Comparison of ENCODE assay signal across 8 mouse cellular contexts in genomic region chr11:75012997-75013694, GRCm38 (mm10).
DNase-seq lines count a peak whose midpoint lies in the region; TF ChIP-seq lines count a peak whose summit lies in the region.

No protein-coding gene starts in this region.

- no peaks in the 10 kb centered on the region for H3K9me3 ChIP-seq in ES-Bruce4 (replicated peaks; ENCODE audit: control insufficient read depth, insufficient read depth, low read length, poor library complexity, severe bottlenecking)

- no peak overlapping the region for H3K9ac ChIP-seq in ES-Bruce4 (ENCODE audit: low read depth, poor library complexity, severe bottlenecking)

- no peak for TF ChIP-seq POLR2A in ES-Bruce4 (IDR thresholded peaks at IDR 0.05; ENCODE audit: insufficient read depth, low read length)

- TF ChIP-seq CTCF in ES-Bruce4 (IDR thresholded peaks at IDR 0.05; ENCODE audit: low read depth, low read length), result no peak
- 0 out of 2 replicates have a peak, but pooled peaks have one; percentile 8 for TF ChIP-seq CTCF in layer of hippocampus, adult 2 months (conservative IDR thresholded peaks at IDR 0.05)

- no peaks in the 10 kb centered on the region for H3K27me3 ChIP-seq in ES-Bruce4 (ENCODE audit: control insufficient read depth, insufficient read depth, low read length, poor library complexity, severe bottlenecking)

- no peak for TF ChIP-seq EP300 in ES-Bruce4 (IDR thresholded peaks at IDR 0.05; ENCODE audit: insufficient read depth, low read depth, low read length)

- H3K4me1 ChIP-seq in ES-Bruce4 (ENCODE audit: control insufficient read depth, insufficient read depth, low read length), result peaks cover 5% of the 10 kb centered on the region

- H3K36me3 ChIP-seq in ES-Bruce4 (ENCODE audit: control insufficient read depth, insufficient read depth, low read length, poor library complexity, severe bottlenecking), result no peaks in the 10 kb centered on the region; the same call in 1 of the 2 replicates

- DNase-seq in adrenal gland, postnatal 25 days, result peak; percentile 23
- peak; percentile 23 to 66 for DNase-seq in frontal cortex, adult 2 months (ENCODE audit: extremely low spot score in 1 of 2, low spot score in 1 of 2)
- DNase-seq in heart, postnatal 4 days, result peak; percentile 80
- peak in 1 of 2 experiments; percentile 20 for DNase-seq in layer of hippocampus, adult 2 months (ENCODE audit: low spot score in 2 of 2)
- DNase-seq in lung, postnatal 14 days, result peak; percentile 74
- peak; percentile 46 for DNase-seq in right cerebral cortex, postnatal 4 days
- DNase-seq in c-Kit-positive CD71-positive TER-119-positive erythroid progenitor cells, embryonic 14.5 days (ENCODE audit: low spot score), result no peak

- no peak overlapping the region for H3K4me3 ChIP-seq in ES-Bruce4 (ENCODE audit: low read depth, low read length)
- H3K4me3 ChIP-seq in layer of hippocampus, adult 2 months, result no peak overlapping the region

- 0 out of 2 replicates have a peak overlapping the region, but pooled peaks have one; percentile 15 for H3K27ac ChIP-seq in ES-Bruce4 (ENCODE audit: insufficient read depth, low read length)
- H3K27ac ChIP-seq in layer of hippocampus, adult 2 months, result peak overlapping the region; percentile 77
